Mouse (Mus musculus): Measurements from ENCODE around the gene Cyp3a57. TPM values are rescaled to one million over a fixed set of nuclear protein-coding genes. Genes with fewer than 3 reads are reported as not detected.
"Not testable (repeated sequence)": the region's sequence is repeated elsewhere in the genome, so short reads cannot be mapped to it uniquely, and the experiment has no call there.

Gene Cyp3a57
- not detected in 2 replicates for total RNA-seq (2012; rRNA removed)

GRCm38 (mm10) chr5:145344941-145345340 lies at the start of gene Cyp3a57:
TSS of gene Cyp3a57 (plus strand) at chr5:145345279.
- no peaks in the 10 kb centered on the region for H3K4me1 ChIP-seq (ENCODE audit: control insufficient read depth in 2 of 2, insufficient read depth in 2 of 2, low read length in 2 of 2, poor library complexity in 1 of 2)
- in situ Hi-C loops (cut with MboI; ENCODE audit: low sequenced_read_pairs in 2 of 2, unreplicated experiment in 2 of 2), result no loop called here
- TF ChIP-seq CHD2 (IDR thresholded peaks at IDR 0.05; ENCODE audit: low read depth, low read length), result no peak
- TF ChIP-seq MAFK (IDR thresholded peaks at IDR 0.05; ENCODE audit: insufficient read depth, low read depth, low read length), result no peak
- no peak for TF ChIP-seq HCFC1 (IDR thresholded peaks at IDR 0.05; ENCODE audit: borderline replicate concordance, insufficient read depth, low read length)
- no peak for TF ChIP-seq ZC3H11A (IDR thresholded peaks at IDR 0.05; ENCODE audit: borderline replicate concordance, low read depth, low read length)
- no peak for TF ChIP-seq ZNF384 (IDR thresholded peaks at IDR 0.05; ENCODE audit: low read depth, low read length)
- no peaks in the 10 kb centered on the region for H3K36me3 ChIP-seq (ENCODE audit: control insufficient read depth, insufficient read depth, low read length, poor library complexity, severe bottlenecking)
- no peak within 1 kb of the TSS for H3K9ac ChIP-seq (ENCODE audit: insufficient read depth, low read depth, low read length, poor library complexity, severe bottlenecking)
- no peak within 1 kb of the TSS for H3K4me3 ChIP-seq (ENCODE audit: insufficient read depth in 1 of 2, low read depth in 1 of 2, low read length in 2 of 2, poor library complexity in 1 of 2, severe bottlenecking in 1 of 2)
- no peaks in the 10 kb centered on the region for H3K9me3 ChIP-seq (ENCODE audit: control insufficient read depth, insufficient read depth, low read depth, low read length)
- DNase-seq (ENCODE audit: low read depth, low spot score), result no peak
- H3K27ac ChIP-seq (ENCODE audit: insufficient read depth, low read depth, low read length, poor library complexity, severe bottlenecking), result no peak within 1 kb of the TSS

- H3K4me1 ChIP-seq (ENCODE audit: control insufficient read depth in 2 of 2, insufficient read depth in 2 of 2, low read length in 2 of 2, poor library complexity in 1 of 2), result no peaks in the 10 kb centered on the region
- peaks cover 4% of the 10 kb centered on the region; the same call in 1 of the 2 replicates for H3K9me3 ChIP-seq (ENCODE audit: control insufficient read depth, insufficient read depth, low read depth, low read length)
- H3K4me3 ChIP-seq (ENCODE audit: insufficient read depth in 1 of 2, low read depth in 1 of 2, low read length in 2 of 2, poor library complexity in 1 of 2, severe bottlenecking in 1 of 2), result no peak overlapping the region
- TF ChIP-seq ZC3H11A (IDR thresholded peaks at IDR 0.05; ENCODE audit: borderline replicate concordance, low read depth, low read length), result no peak
- TF ChIP-seq ZNF384 (IDR thresholded peaks at IDR 0.05; ENCODE audit: low read depth, low read length), result no peak
- TF ChIP-seq CHD2 (IDR thresholded peaks at IDR 0.05; ENCODE audit: low read depth, low read length), result no peak
- no peak for TF ChIP-seq HCFC1 (IDR thresholded peaks at IDR 0.05; ENCODE audit: borderline replicate concordance, insufficient read depth, low read length)
- TF ChIP-seq MAFK (IDR thresholded peaks at IDR 0.05; ENCODE audit: insufficient read depth, low read depth, low read length), result no peak
- no peaks in the 10 kb centered on the region for H3K36me3 ChIP-seq (ENCODE audit: control insufficient read depth, insufficient read depth, low read length, poor library complexity, severe bottlenecking)
- H3K9ac ChIP-seq (ENCODE audit: insufficient read depth, low read depth, low read length, poor library complexity, severe bottlenecking), result no peak overlapping the region
- in situ Hi-C loops (cut with MboI; ENCODE audit: low sequenced_read_pairs in 2 of 2, unreplicated experiment in 2 of 2), result no loop called here
- no peak overlapping the region for H3K27ac ChIP-seq (ENCODE audit: insufficient read depth, low read depth, low read length, poor library complexity, severe bottlenecking)
- DNase-seq (ENCODE audit: low read depth, low spot score), result no peak
Measured at GRCm38 (mm10) chr5:145300469-145300868, 44.6 kb upstream of the Cyp3a57 start.

- DNase-seq (ENCODE audit: low read depth, low spot score), result peak; percentile 71
- H3K36me3 ChIP-seq (ENCODE audit: control insufficient read depth, insufficient read depth, low read length, poor library complexity, severe bottlenecking); H3K4me1 ChIP-seq (ENCODE audit: control insufficient read depth in 2 of 2, insufficient read depth in 2 of 2, low read length in 2 of 2, poor library complexity in 1 of 2); H3K9ac ChIP-seq (ENCODE audit: insufficient read depth, low read depth, low read length, poor library complexity, severe bottlenecking); H3K4me3 ChIP-seq (ENCODE audit: insufficient read depth in 1 of 2, low read depth in 1 of 2, low read length in 2 of 2, poor library complexity in 1 of 2, severe bottlenecking in 1 of 2); in situ Hi-C loops (cut with MboI; ENCODE audit: low sequenced_read_pairs in 2 of 2, unreplicated experiment in 2 of 2); H3K9me3 ChIP-seq (ENCODE audit: control insufficient read depth, insufficient read depth, low read depth, low read length): not testable (repeated sequence)
- peak overlapping the region; percentile 74 for H3K27ac ChIP-seq (ENCODE audit: insufficient read depth, low read depth, low read length, poor library complexity, severe bottlenecking)
Measured at GRCm38 (mm10) chr5:145301796-145302195, 43.3 kb upstream of the Cyp3a57 start.

- no peaks in the 10 kb centered on the region for H3K4me1 ChIP-seq (ENCODE audit: control insufficient read depth in 2 of 2, insufficient read depth in 2 of 2, low read length in 2 of 2, poor library complexity in 1 of 2)
- in situ Hi-C loops (cut with MboI; ENCODE audit: low sequenced_read_pairs in 2 of 2, unreplicated experiment in 2 of 2), result no loop called here
- H3K9ac ChIP-seq (ENCODE audit: insufficient read depth, low read depth, low read length, poor library complexity, severe bottlenecking), result no peak overlapping the region
- peak overlapping the region; percentile 74; the same call in 1 of the 2 replicates for H3K27ac ChIP-seq (ENCODE audit: insufficient read depth, low read depth, low read length, poor library complexity, severe bottlenecking)
- no peak for DNase-seq (ENCODE audit: low read depth, low spot score)
- H3K36me3 ChIP-seq (ENCODE audit: control insufficient read depth, insufficient read depth, low read length, poor library complexity, severe bottlenecking), result no peaks in the 10 kb centered on the region
- H3K9me3 ChIP-seq (ENCODE audit: control insufficient read depth, insufficient read depth, low read depth, low read length), result peaks cover 4% of the 10 kb centered on the region; the same call in 1 of the 2 replicates
- TF ChIP-seq HCFC1 (IDR thresholded peaks at IDR 0.05; ENCODE audit: borderline replicate concordance, insufficient read depth, low read length) (no peak), CHD2 (IDR thresholded peaks at IDR 0.05; ENCODE audit: low read depth, low read length) (no peak), MAFK (IDR thresholded peaks at IDR 0.05; ENCODE audit: insufficient read depth, low read depth, low read length) (no peak), ZC3H11A (IDR thresholded peaks at IDR 0.05; ENCODE audit: borderline replicate concordance, low read depth, low read length) (no peak), ZNF384 (IDR thresholded peaks at IDR 0.05; ENCODE audit: low read depth, low read length) (no peak)
- no peak overlapping the region for H3K4me3 ChIP-seq (ENCODE audit: insufficient read depth in 1 of 2, low read depth in 1 of 2, low read length in 2 of 2, poor library complexity in 1 of 2, severe bottlenecking in 1 of 2)
Measured at GRCm38 (mm10) chr5:145302424-145302823, 42.7 kb upstream of the Cyp3a57 start.

GRCm38 (mm10) chr5:145306953-145307352 lies 38.1 kb upstream of the Cyp3a57 start:
- H3K27ac ChIP-seq (ENCODE audit: insufficient read depth, low read depth, low read length, poor library complexity, severe bottlenecking), result peak overlapping the region; percentile 93; the same call in 1 of the 2 replicates
- H3K4me1 ChIP-seq (ENCODE audit: control insufficient read depth in 2 of 2, insufficient read depth in 2 of 2, low read length in 2 of 2, poor library complexity in 1 of 2); H3K4me3 ChIP-seq (ENCODE audit: insufficient read depth in 1 of 2, low read depth in 1 of 2, low read length in 2 of 2, poor library complexity in 1 of 2, severe bottlenecking in 1 of 2); H3K36me3 ChIP-seq (ENCODE audit: control insufficient read depth, insufficient read depth, low read length, poor library complexity, severe bottlenecking); H3K9me3 ChIP-seq (ENCODE audit: control insufficient read depth, insufficient read depth, low read depth, low read length); in situ Hi-C loops (cut with MboI; ENCODE audit: low sequenced_read_pairs in 2 of 2, unreplicated experiment in 2 of 2); H3K9ac ChIP-seq (ENCODE audit: insufficient read depth, low read depth, low read length, poor library complexity, severe bottlenecking); DNase-seq (ENCODE audit: low read depth, low spot score): not testable (repeated sequence)

- H3K36me3 ChIP-seq (ENCODE audit: control insufficient read depth, insufficient read depth, low read length, poor library complexity, severe bottlenecking); H3K4me1 ChIP-seq (ENCODE audit: control insufficient read depth in 2 of 2, insufficient read depth in 2 of 2, low read length in 2 of 2, poor library complexity in 1 of 2); H3K9ac ChIP-seq (ENCODE audit: insufficient read depth, low read depth, low read length, poor library complexity, severe bottlenecking); H3K9me3 ChIP-seq (ENCODE audit: control insufficient read depth, insufficient read depth, low read depth, low read length); in situ Hi-C loops (cut with MboI; ENCODE audit: low sequenced_read_pairs in 2 of 2, unreplicated experiment in 2 of 2): not testable (repeated sequence)
- peak overlapping the region; percentile 93 for H3K27ac ChIP-seq (ENCODE audit: insufficient read depth, low read depth, low read length, poor library complexity, severe bottlenecking)
- H3K4me3 ChIP-seq (ENCODE audit: insufficient read depth in 1 of 2, low read depth in 1 of 2, low read length in 2 of 2, poor library complexity in 1 of 2, severe bottlenecking in 1 of 2), result peak overlapping the region in 1 of 2 experiments; percentile 16; a peak in 1 of 4 replicates
- peak; percentile 47 for DNase-seq (ENCODE audit: low read depth, low spot score)
Measured at GRCm38 (mm10) chr5:145307811-145308210, 37.3 kb upstream of the Cyp3a57 start.

All from ES-E14 (cell line).